Mouse (Mus musculus) kidney, adult 8-10 months (tissue): ENCODE results near the gene Aen.

Experiments used
- DNase-seq, 2 experiments: peaks; one replicate each; pipeline ENCODE4 v3.0.0; 2022

Gene Aen

DNA sequence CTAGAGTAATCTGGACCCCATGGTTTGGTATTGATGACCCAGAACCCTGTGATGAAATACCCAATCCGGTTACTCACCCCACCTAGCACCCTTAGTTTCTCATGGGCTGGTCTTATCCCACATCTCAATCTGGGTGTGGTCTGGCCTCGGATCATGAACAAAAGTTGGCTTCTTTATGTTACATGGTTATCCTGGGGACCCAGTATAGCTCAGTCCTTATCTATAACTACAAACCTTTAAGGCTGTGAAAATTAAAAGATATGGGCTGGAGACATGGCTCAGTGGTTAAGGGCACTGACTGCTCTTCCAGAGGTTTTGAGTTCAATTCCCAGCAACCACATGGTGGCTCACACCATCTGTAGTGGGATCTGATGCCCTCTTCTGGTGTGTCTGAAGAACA lies 46.9 kb downstream of the Aen start:
- DNase-seq = no peak

- no peak for DNase-seq
These were observed 58.4 kb downstream of the Aen start for GRCm38 (mm10) chr7:78953886-78954572.

GRCm38 (mm10) chr7:78954619-78955018 lies 59.0 kb downstream of the Aen start:
- DNase-seq = no peak

DNA sequence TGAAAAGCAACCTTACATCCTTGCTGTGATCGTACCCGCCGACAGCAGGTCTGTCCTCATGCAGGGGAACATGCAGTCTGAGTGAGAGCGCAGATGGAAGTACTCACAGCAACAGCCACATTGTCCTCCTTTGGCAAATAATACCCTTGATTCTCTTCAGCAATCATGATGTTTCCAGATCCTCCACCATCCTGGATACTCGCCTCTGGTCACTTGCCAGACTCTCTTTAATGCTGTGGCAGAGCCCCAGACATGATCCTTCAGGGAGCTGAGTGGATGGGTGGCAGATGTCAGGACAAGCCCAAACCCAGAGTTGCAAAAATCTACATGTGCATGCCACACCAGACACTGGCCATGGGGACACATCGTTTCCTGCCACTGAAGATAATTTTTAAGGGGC lies 59.4 kb downstream of the Aen start:
- DNase-seq = no peak

DNA sequence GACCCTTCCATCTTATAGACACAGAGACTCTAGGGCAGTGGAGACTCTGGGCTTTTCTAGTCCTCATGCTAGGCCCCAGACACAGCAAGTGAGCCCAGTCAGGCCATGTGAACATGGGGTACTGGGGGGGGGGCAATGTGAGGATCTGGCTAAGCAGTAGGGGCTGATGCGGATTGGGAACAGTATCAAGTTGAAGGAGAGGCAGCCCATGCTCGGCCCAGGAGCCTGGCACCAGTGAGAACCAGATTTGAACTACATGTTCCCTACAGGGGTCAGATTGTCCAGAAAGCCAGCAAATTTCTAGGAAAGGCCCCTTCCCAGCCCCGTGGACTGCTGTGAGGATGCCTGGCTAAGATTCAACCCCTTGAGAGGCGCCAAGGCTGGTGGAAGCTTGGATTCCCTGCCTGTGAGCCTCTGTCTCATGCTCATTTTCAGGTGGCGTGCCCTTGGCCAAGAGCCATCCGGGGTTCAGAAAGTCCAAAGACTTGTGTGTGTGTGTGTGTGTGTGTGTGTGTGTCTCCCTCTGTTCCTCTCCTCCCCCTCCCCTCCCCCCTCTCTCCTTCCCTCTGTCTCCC lies 62.9 kb downstream of the Aen start:
- DNase-seq = peak; percentile 7 to 48
